In the genomic region with DNA sequence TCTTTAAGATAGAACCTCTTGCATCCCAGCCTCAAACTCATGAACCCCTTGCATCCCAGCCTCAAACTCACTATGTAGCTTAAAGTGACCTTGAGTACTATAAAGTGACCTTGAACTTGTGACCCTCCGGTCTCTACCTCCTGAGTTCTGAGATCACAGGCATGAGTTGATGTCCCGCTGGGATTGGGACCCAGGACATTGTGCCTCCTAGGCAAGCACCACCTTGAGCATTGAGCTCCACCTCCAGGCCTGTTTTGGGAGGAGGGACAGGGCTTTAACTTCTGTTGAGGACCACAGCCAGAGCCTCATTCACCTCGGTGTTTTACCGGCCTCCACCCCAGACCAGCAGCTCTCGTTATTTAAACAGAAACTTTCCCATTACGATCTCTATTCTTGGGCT, we compare ENCODE assay signal across 18 mouse cellular contexts.
DNase-seq lines count a peak whose midpoint lies in the region; ATAC-seq and TF ChIP-seq lines count a peak whose summit lies in the region.
"Had no signal": no experiment of that assay in that cellular context is flagged by ENCODE, and none has a peak within 500 bp of the region (broad histone marks: within the 10 kb centered on the region; RNA-seq: fewer than 3 reads in every experiment).

No protein-coding gene starts in this region.

- no peak overlapping the region for H3K4me2 ChIP-seq in heart, embryonic 15.5 days
- no peak overlapping the region for H3K4me2 ChIP-seq in kidney, postnatal 0 days (ENCODE audit: low read length)
- H3K4me2 ChIP-seq in limb, embryonic 12.5 days: peak overlapping the region; percentile 40
- H3K4me2 ChIP-seq: liver, embryonic 12.5 days; lung, embryonic 15.5 days; midbrain, embryonic 13.5 days had no signal

- peak overlapping the region; percentile 39 for H3K27ac ChIP-seq in heart, embryonic 15.5 days
- 0 out of 2 replicates have a peak overlapping the region, but pooled peaks have one; percentile 31 for H3K27ac ChIP-seq in kidney, postnatal 0 days
- peak overlapping the region; percentile 47; the same call in 1 of the 2 replicates for H3K27ac ChIP-seq in limb, embryonic 12.5 days
- H3K27ac ChIP-seq: liver, embryonic 12.5 days; lung, embryonic 15.5 days; midbrain, embryonic 13.5 days had no signal

- H3K9me3 ChIP-seq in heart, embryonic 15.5 days (replicated peaks): no peaks in the 10 kb centered on the region
- no peaks in the 10 kb centered on the region for H3K9me3 ChIP-seq in kidney, postnatal 0 days (replicated peaks; ENCODE audit: low read length)
- no peaks in the 10 kb centered on the region for H3K9me3 ChIP-seq in limb, embryonic 12.5 days
- H3K9me3 ChIP-seq: liver, embryonic 12.5 days; lung, embryonic 15.5 days; midbrain, embryonic 13.5 days had no signal

- TF ChIP-seq CTCF in kidney, postnatal 0 days (IDR thresholded peaks at IDR 0.05; ENCODE audit: low read depth): no peak; the same call in 1 of the 2 replicates

- no peaks in the 10 kb centered on the region for H3K36me3 ChIP-seq in heart, embryonic 15.5 days
- no peaks in the 10 kb centered on the region for H3K36me3 ChIP-seq in kidney, postnatal 0 days (ENCODE audit: insufficient read depth, low read length)
- H3K36me3 ChIP-seq in limb, embryonic 12.5 days: no peaks in the 10 kb centered on the region
- H3K36me3 ChIP-seq: liver, embryonic 12.5 days; lung, embryonic 15.5 days; midbrain, embryonic 13.5 days had no signal

- no peak overlapping the region for H3K9ac ChIP-seq in heart, embryonic 15.5 days
- no peak overlapping the region for H3K9ac ChIP-seq in kidney, postnatal 0 days (ENCODE audit: low read depth, low read length)
- H3K9ac ChIP-seq in limb, embryonic 12.5 days (replicated peaks): no peak overlapping the region
- H3K9ac ChIP-seq: liver, embryonic 12.5 days; lung, embryonic 15.5 days; midbrain, embryonic 13.5 days had no signal

- no peaks in the 10 kb centered on the region for H3K27me3 ChIP-seq in heart, embryonic 15.5 days
- no peaks in the 10 kb centered on the region for H3K27me3 ChIP-seq in kidney, postnatal 0 days (ENCODE audit: insufficient read depth, low read length)
- H3K27me3 ChIP-seq in limb, embryonic 12.5 days: no peaks in the 10 kb centered on the region
- H3K27me3 ChIP-seq: liver, embryonic 12.5 days; lung, embryonic 15.5 days; midbrain, embryonic 13.5 days had no signal

- no peak for ATAC-seq in heart, embryonic 15.5 days (replicated peaks; ENCODE audit: insufficient number of reproducible peaks, insufficient read depth, low FRiP score, low read depth)
- no peak for ATAC-seq in kidney, postnatal 0 days (replicated peaks; ENCODE audit: low FRiP score, low read depth)
- no peak for ATAC-seq in limb, embryonic 12.5 days (ENCODE audit: insufficient number of reproducible peaks, insufficient read depth, low FRiP score, low TSS enrichment, low read depth)
- ATAC-seq: forebrain, embryonic 16.5 days; liver, embryonic 12.5 days; midbrain, embryonic 13.5 days had no signal

- H3K4me1 ChIP-seq in heart, embryonic 15.5 days (replicated peaks): peaks cover 89% of the 10 kb centered on the region
- H3K4me1 ChIP-seq in kidney, postnatal 0 days (replicated peaks; ENCODE audit: insufficient read depth, low read length): peaks cover 78% of the 10 kb centered on the region
- H3K4me1 ChIP-seq in limb, embryonic 12.5 days (replicated peaks): peaks cover 90% of the 10 kb centered on the region

- H3K4me3 ChIP-seq in heart, embryonic 15.5 days: no peak overlapping the region
- H3K4me3 ChIP-seq in kidney, postnatal 0 days (replicated peaks; ENCODE audit: low read depth, low read length): no peak overlapping the region
- no peak overlapping the region for H3K4me3 ChIP-seq in limb, embryonic 12.5 days (replicated peaks)
- H3K4me3 ChIP-seq: erythroblast, embryonic 14.5 days; liver, embryonic 12.5 days; lung, embryonic 15.5 days; midbrain, embryonic 13.5 days had no signal

- 80% methylated on average over 6 of the region's 6 CpGs for WGBS in heart, embryonic 15.5 days
- 43% methylated on average over 6 of the region's 6 CpGs for WGBS in kidney, postnatal 0 days
- whole genome bisulfite sequencing in limb, embryonic 12.5 days: 44% methylated on average over 6 of the region's 6 CpGs

- intact Hi-C loops in left cerebral cortex, postnatal 10 days (cut with DNase I): no loop called here

- DNase-seq in heart, adult 11 months: no peak
- no peak for DNase-seq in kidney, postnatal 0 days (ENCODE audit: low spot score)
- no peak for DNase-seq in kidney, postnatal 36 days
- peak; percentile 98 for DNase-seq in ES-CJ7 (ENCODE audit: low read depth, low spot score)
- no peak for DNase-seq in left cerebral cortex, postnatal 10 days (ENCODE audit: extremely low spot score in 1 of 2, low spot score in 2 of 2)
- DNase-seq: adrenal gland, postnatal 10 days; cerebellum, adult 18-20 months; cerebellum, postnatal 36 days; heart, adult 18-20 months; kidney, postnatal 14 days; thymus, adult 18-20 months had no signal
